Mouse (Mus musculus): ENCODE data around the gene Gabrb3. TPM values are rescaled to one million over a fixed set of nuclear protein-coding genes. Genes with fewer than 3 reads are reported as not detected.
A peak's percentile ranks its signal among the peaks of the same experiment; 100 is the strongest.

Gabrb3 gene
- polyA plus RNA-seq, 1 experiment from 2014 or later: 0.04 TPM

DNA sequence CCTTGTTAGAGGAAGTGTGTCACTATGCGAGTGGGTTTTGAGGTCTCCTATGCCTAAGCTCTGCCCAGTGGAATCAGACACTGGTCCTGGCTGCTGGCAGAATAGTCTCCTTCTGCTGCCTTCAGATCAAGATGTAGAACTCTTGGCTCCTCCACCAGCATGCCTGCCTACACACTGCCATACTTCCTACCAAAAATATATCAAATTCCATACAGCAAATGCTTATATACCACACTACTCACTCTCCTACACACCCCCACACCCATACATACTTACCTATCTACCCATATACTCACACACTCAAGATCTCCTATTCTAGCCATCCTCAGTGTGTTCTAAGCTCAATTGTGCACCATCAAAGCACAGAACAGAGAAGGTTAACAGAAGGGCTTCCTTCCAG lies 51.8 kb downstream of the Gabrb3 start:
- ATAC-seq (no peak), DNase-seq (ENCODE audit: low read depth, low spot score) (no peak)
- no peak for TF ChIP-seq CTCF (IDR thresholded peaks at IDR 0.05)
- no peaks in the 10 kb centered on the region for H3K27me3 ChIP-seq
- in situ Hi-C loops (cut with MboI; ENCODE audit: low pct_unique_long_range_greater_than_20kb): no loop called here
- ChIA-PET CTCF (interaction anchor here (1.6 kb wide), 1 partner anchor 11 kb away, joined by 8 read pairs; no protein-coding TSS in a partner anchor), POLR2A (no interaction called here)

DNA sequence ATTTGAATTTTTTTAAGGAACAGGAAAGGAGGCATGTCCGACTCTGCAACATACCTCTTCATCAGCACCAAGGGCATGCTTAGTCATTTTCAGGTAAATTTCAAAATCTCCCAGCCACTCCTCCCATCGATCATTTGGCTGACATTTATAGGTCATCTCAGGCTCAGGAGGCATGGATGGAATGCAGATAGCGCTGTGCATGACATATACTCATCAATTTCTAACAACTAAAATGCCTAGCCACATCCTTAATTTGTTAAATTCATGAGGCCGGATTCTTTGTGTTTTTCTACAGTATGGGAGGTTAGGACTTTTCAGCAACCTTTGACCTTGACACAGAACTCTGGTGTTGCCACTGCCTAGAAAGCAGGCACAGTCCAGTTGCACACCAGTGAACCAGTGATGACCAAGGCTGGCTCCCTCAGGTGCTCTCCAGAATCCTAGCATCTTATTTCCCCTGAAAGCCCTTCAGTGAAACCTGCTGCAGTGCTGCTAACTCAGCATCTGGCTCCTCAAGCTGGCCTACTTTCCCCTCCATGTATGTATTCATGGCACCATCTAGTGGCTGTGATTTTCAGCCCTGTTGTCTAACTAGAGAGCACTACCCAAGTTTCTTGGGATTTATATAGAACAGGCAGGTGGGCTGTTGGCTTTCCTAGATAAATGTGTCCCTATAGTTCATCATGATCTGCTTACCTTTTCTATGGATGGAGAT lies 54.5 kb downstream of the Gabrb3 start:
- TF ChIP-seq CTCF (IDR thresholded peaks at IDR 0.05): no peak
- no peaks in the 10 kb centered on the region for H3K27me3 ChIP-seq
- DNase-seq (ENCODE audit: low read depth, low spot score) (no peak), ATAC-seq (no peak)
- POLR2A ChIA-PET: no interaction called here
- CTCF ChIA-PET: no interaction called here
- in situ Hi-C loops (cut with MboI; ENCODE audit: low pct_unique_long_range_greater_than_20kb): no loop called here

DNA sequence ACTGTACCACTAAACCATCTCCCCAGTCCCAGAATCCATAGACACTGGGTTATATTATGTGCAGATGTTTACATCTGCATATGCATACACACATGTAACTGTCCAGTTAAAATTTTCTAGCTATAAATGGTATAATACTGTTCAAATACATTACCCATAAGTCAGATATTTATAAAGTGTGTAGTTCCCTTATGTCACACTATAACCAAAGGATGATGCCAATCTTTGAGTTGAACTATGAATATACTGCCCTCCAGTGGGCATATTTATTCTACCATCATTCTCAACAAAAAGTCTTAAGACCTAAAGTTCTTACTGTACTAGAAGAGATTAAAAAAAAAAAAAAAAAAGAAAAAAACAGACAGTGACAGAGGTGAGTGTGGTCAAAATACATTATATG lies 63.4 kb downstream of the Gabrb3 start:
- DNase-seq (ENCODE audit: low read depth, low spot score): no peak
- ATAC-seq: no peak
- no peak for TF ChIP-seq CTCF (IDR thresholded peaks at IDR 0.05)
- no peaks in the 10 kb centered on the region for H3K27me3 ChIP-seq
- ChIA-PET POLR2A (no interaction called here), CTCF (no interaction called here)
- in situ Hi-C loops (cut with MboI; ENCODE audit: low pct_unique_long_range_greater_than_20kb): no loop called here

DNA sequence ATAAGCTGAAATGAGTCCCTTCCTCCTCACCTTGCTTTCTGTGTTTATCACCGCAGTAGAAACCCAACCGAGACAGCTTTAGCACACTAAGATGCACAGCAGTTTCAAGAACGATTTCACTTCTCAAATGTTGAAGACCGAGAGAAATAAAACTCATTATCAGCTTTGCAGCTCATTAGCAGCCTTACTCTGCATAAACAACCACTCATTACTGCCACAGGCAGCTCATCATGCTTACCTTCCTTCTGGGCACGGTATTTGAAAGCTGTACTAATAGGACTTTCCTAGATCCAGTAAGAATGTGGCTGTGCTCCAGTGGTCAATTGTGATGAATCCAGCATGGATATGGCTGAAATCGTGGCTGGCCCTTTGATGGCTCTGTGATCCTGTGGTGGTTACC lies 67.4 kb downstream of the Gabrb3 start:
- no peak for TF ChIP-seq CTCF (IDR thresholded peaks at IDR 0.05)
- no peaks in the 10 kb centered on the region for H3K27me3 ChIP-seq
- POLR2A ChIA-PET: no interaction called here
- in situ Hi-C loops (cut with MboI; ENCODE audit: low pct_unique_long_range_greater_than_20kb): no loop called here
- DNase-seq (ENCODE audit: low read depth, low spot score) (no peak), ATAC-seq (no peak)
- CTCF ChIA-PET: no interaction called here

DNA sequence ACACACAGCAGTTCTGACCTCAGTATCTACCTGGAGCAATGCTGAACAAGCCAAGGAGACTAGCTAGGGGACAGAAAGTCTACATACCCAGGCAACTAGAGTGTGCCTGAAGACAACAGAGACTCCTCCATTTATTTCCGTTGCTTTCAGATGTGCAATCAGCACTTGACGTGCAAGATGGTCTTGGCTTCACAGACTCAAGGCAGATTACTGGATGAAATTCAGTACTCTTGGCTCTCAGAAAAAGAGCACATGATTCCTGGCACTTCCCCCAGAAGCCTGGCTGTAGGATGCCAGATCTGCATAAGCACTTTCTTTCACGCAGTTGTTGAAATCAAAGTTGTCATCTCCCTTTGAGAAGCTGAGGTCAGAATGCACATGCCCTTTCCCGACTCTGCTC lies 72.3 kb downstream of the Gabrb3 start:
- ChIA-PET CTCF (no interaction called here), POLR2A (no interaction called here)
- no peak for DNase-seq (ENCODE audit: low read depth, low spot score)
- in situ Hi-C loops (cut with MboI; ENCODE audit: low pct_unique_long_range_greater_than_20kb): no loop called here
- H3K27me3 ChIP-seq: no peaks in the 10 kb centered on the region
- ATAC-seq: no peak
- no peak for TF ChIP-seq CTCF (IDR thresholded peaks at IDR 0.05)

DNA sequence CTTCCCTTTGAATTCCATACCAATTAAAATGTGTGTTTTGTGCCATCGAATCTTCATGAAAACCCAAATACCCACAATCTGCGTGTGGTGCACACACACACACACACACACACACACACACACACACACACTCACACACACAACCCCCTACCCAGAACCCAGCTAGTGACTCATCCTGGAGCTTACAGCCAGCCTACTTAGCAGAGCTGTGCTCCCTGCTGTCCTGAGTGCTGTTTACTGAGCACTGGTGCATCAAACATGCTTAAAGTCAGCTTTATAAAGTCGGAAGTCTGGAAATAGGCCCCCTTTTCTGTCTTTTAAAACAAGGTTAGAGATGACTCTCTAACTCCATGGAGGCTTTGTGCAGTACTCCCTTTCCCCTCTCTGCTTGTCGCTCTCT lies 83.3 kb downstream of the Gabrb3 start:
- DNase-seq (ENCODE audit: low read depth, low spot score) (no peak), ATAC-seq (no peak)
- ChIA-PET POLR2A (no interaction called here), CTCF (interaction anchor here (0.9 to 1.6 kb wide), 2 partner anchors 10 to 15 kb away, joined by 3 to 4 read pairs; no protein-coding TSS in a partner anchor)
- H3K27me3 ChIP-seq: no peaks in the 10 kb centered on the region
- TF ChIP-seq CTCF (IDR thresholded peaks at IDR 0.05): no peak
- in situ Hi-C loops (cut with MboI; ENCODE audit: low pct_unique_long_range_greater_than_20kb): no loop called here

DNA sequence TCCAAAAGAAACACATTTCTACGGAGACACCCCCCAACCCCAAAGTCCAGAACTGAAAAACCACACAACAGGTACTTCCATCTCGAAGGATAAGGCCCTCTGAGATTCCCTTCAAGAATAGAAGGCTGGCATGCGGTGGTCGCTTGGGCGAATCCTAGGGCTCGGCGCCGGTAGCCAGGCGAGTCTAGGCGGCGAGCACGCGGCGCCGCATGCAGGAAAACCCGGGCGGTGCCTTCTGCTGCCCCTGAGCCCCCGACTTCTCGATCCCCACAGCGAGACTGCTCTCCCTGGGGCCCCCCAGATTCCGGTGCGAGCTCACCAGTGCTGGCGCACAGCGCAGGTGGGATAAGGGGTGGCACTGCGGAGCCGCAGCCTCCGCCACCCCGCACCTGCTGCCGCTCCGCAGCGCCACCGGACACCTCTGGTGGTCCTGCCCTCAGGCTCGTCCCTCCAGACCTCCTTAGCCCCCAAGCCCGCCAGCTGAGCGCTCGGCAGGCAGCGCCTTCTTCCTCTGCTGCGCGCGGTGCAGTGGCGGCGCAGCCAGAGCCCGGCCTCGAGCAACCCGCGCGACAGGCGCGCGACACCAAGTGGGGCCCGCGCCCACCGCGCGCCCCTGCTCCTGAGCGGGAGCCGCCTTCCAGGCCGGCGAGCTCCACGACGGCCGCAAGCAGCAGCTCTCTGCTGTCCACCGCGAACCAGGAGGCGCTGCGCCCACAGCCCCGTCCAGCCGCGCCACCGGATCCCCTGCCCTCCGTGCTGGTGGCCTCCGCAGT lies 89.6 kb downstream of the Gabrb3 start:
- ATAC-seq (no peak), DNase-seq (ENCODE audit: low read depth, low spot score) (no peak)
- no peak for TF ChIP-seq CTCF (IDR thresholded peaks at IDR 0.05)
- in situ Hi-C loops (cut with MboI; ENCODE audit: low pct_unique_long_range_greater_than_20kb): no loop called here
- ChIA-PET POLR2A (no interaction called here), CTCF (no interaction called here)
- peaks cover 20% of the 10 kb centered on the region for H3K27me3 ChIP-seq

DNA sequence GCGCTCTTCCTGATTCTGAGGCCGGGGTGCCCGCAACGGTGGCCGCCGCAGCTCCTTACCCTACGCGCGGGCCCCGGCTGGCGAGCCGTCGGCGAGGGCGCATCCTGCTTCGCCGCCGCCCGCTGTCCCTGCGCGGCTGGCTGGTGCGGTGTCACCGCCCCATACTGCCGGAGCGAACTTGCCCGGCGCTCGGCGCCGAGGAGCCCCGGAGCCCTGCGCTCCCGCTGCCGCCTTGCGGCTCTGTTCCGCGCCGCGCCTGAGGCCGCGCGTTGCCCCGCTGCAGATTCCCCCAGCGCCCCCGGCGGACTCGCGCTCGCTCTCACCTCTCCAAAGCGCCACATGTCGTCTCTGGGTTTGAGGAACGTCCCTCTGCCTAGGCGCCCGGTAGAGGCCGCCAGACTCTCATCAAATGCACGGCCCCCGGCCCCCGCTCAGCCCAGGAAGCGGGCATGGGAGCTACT lies 90.2 kb downstream of the Gabrb3 start, which contains the start of gene Gabra5:
Gabra5 (minus strand) TSS at position 379 of the 461 bp plus-strand sequence.
- no peak for TF ChIP-seq CTCF (IDR thresholded peaks at IDR 0.05)
- ChIA-PET POLR2A (no interaction called here), CTCF (no interaction called here)
- peaks cover 20% of the 10 kb centered on the region for H3K27me3 ChIP-seq
- in situ Hi-C loops (cut with MboI; ENCODE audit: low pct_unique_long_range_greater_than_20kb): no loop called here
- DNase-seq (ENCODE audit: low read depth, low spot score): no peak
- ATAC-seq: no peak

DNA sequence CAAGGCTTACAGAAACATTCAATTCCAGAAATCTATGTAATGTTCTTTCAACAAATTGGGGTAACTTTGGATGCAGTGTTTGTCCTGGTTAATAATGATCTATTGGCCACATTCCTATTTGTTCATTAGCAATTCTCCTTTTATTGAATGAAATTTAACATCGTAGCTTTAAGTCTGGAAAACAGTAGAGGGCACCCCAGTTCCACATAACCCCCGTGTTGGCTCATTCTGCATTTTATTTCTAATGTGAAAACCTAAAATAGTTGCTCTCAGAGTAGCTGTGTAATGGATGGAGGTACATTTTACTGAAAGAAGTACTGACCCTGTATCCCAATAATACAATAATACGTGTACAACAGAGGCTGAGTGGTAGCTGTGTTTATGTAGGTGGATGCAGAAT lies 93.5 kb downstream of the Gabrb3 start:
- H3K27me3 ChIP-seq: peaks cover 20% of the 10 kb centered on the region
- in situ Hi-C loops (cut with MboI; ENCODE audit: low pct_unique_long_range_greater_than_20kb): no loop called here
- TF ChIP-seq CTCF (IDR thresholded peaks at IDR 0.05): no peak
- ChIA-PET POLR2A (no interaction called here), CTCF (interaction anchor here (0.8 to 1.8 kb wide), 4 partner anchors 9 to 31 kb away, joined by 3 to 6 read pairs (median 4); no protein-coding TSS in a partner anchor)
- no peak for DNase-seq (ENCODE audit: low read depth, low spot score)
- ATAC-seq: no peak

DNA sequence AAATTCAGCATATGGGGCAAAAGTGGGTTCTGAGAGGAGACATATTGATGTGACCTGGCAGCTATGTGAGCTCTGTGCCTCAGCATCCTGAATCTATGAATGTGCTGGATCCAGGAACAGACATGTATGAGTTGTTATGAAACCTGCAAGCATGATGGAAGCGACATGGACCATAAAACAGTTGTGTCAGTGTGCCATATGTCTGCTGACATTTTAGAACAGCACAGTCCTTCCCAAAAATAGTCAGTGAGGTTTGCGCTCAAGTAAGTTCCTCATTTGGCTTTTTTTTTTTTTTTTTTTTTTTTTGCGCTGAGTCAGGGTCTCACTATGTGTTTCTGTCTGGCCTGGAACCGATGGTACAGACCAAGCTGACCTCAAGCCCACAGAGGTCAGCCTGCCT lies 110.0 kb downstream of the Gabrb3 start:
- no peak for ATAC-seq
- ChIA-PET POLR2A (no interaction called here), CTCF (interaction anchor here (1.1 kb wide), 1 partner anchor 8 kb away, joined by 4 read pairs; no protein-coding TSS in a partner anchor)
- no peaks in the 10 kb centered on the region for H3K27me3 ChIP-seq
- in situ Hi-C loops (cut with MboI; ENCODE audit: low pct_unique_long_range_greater_than_20kb): no loop called here
- peak; percentile 3 for DNase-seq (ENCODE audit: low read depth, low spot score)
- TF ChIP-seq CTCF (IDR thresholded peaks at IDR 0.05): no peak

DNA sequence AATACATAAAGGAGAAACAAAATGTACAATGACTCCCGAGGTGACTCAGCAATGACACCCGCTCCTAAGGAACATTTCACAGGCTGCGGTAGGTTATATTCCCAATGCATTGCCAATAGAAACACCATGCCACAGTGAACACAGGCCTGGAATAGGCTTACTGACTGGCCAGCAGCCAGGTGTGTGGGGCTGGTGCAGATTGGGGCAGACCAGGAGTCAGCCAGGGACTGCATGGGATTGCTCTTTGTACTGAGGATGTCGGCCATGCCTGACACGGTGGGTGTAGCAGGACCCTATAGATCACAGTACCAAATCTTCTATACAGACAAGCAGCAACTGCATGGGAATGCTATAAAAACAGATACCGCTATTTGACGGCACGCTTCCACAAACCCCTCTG lies 110.5 kb downstream of the Gabrb3 start:
- ATAC-seq (peak; percentile 92), DNase-seq (ENCODE audit: low read depth, low spot score) (peak; percentile 47)
- no peak for TF ChIP-seq CTCF (IDR thresholded peaks at IDR 0.05)
- in situ Hi-C loops (cut with MboI; ENCODE audit: low pct_unique_long_range_greater_than_20kb): no loop called here
- ChIA-PET CTCF (no interaction called here), POLR2A (no interaction called here)
- H3K27me3 ChIP-seq: no peaks in the 10 kb centered on the region

Data from Patski (cell line).